Mouse (Mus musculus) liver, postnatal 0 days (tissue): ENCODE data around the gene 4921517D22Rik.
A peak's percentile ranks its signal among the peaks of the same experiment; 100 is the strongest.

ENCODE experiments used
- CTCF ChIP-seq: sonication (generic); IDR thresholded peaks from 2 replicates; pipeline ENCODE4 v1.5.1; 2016; ENCODE audit warnings: antibody characterized with exemption, low read depth
- EP300 ChIP-seq: IDR thresholded peaks from 2 replicates; pipeline ENCODE4 v1.6.1; 2016; ENCODE audit warnings: antibody characterized with exemption, low read depth, mild to moderate bottlenecking

- TF ChIP-seq CTCF (no peak), EP300 (peak; percentile 93)
Measured at GRCm38 (mm10) chr13:59738455-59738854, 44.5 kb upstream of the 4921517D22Rik start.
